Mouse (Mus musculus) midbrain, embryonic 14.5 days (tissue): ENCODE results near the gene Bcar3. TPM values are rescaled to one million over a fixed set of nuclear protein-coding genes. Genes with fewer than 3 reads are reported as not detected.

ENCODE experiments used
- ATAC-seq: fragments of 200-750 bp; cut with Nextera tagmentation; 2 replicates; pipeline ENCODE4 v1.8.0; 2017; ENCODE audit warnings: moderate number of reproducible peaks, moderate library complexity; ENCODE audit not compliant: low FRiP score, low TSS enrichment
- DNase-seq: peaks from one replicate; pipeline ENCODE4 v3.0.0-alpha.2; 2015
- H3K27ac ChIP-seq: fragments of 300-500 bp; sonication (generic); replicated peaks from 2 replicates; pipeline ENCODE4 v1.5.1; 2014; ENCODE audit warnings: mild to moderate bottlenecking, low read depth, low read length, moderate library complexity
- H3K27me3 ChIP-seq: fragments of 300-500 bp; sonication (generic); 2 replicates; pipeline ENCODE4 v1.6.1; 2014; ENCODE audit warnings: low read length, control low read depth, mixed read lengths; ENCODE audit not compliant: control insufficient read depth, insufficient read depth
- H3K36me3 ChIP-seq: fragments of 300-500 bp; sonication (generic); 2 replicates; pipeline ENCODE4 v1.6.1; 2014; ENCODE audit warnings: low read length, control low read depth; ENCODE audit not compliant: control insufficient read depth, insufficient read depth
- H3K4me1 ChIP-seq: fragments of 300-500 bp; sonication (generic); 2 replicates; pipeline ENCODE4 v1.6.1; 2014; ENCODE audit warnings: mild to moderate bottlenecking, antibody characterized with exemption, low read length, control low read depth; ENCODE audit not compliant: control insufficient read depth, insufficient read depth
- H3K4me2 ChIP-seq: fragments of 300-500 bp; sonication (generic); 2 replicates; pipeline ENCODE4 v1.6.1; 2014; ENCODE audit warnings: mild to moderate bottlenecking, low read length, moderate library complexity
- H3K4me3 ChIP-seq: fragments of 300-500 bp; sonication (generic); replicated peaks from 2 replicates; pipeline ENCODE4 v1.5.1; 2014; ENCODE audit warnings: low read depth, low read length
- H3K9ac ChIP-seq: fragments of 300-500 bp; sonication (generic); replicated peaks from 2 replicates; pipeline ENCODE4 v1.6.1; 2014; ENCODE audit warnings: mild to moderate bottlenecking, low read length, moderate library complexity
- H3K9me3 ChIP-seq: fragments of 300-500 bp; sonication (generic); 2 replicates; pipeline ENCODE4 v1.6.1; 2016; ENCODE audit warnings: low read length, control low read depth, mixed read lengths; ENCODE audit not compliant: control insufficient read depth
- whole genome bisulfite sequencing: fragments of 180-500 bp; shearing (Covaris S2); extraction: QIAGEN DNeasy Blood & Tissue Kit; methylation state at CpG from one replicate; pipeline ENCODE4 v1.1.7; 2014; 5-methylcytosine and 5-hydroxymethylcytosine counted together
- polyA plus RNA-seq: library from polyadenylated mRNA; unstranded; fragments of >200 nt; fragmentation: Nextera tagmentation; extraction: Ambion mirVana; gene quantifications from 2 replicates; pipeline ENCODE4 v1.2.1, GENCODE M21; 2014

The Bcar3 gene
- polyA plus RNA-seq, 1 experiment from 2014 or later: 6.4 TPM

GRCm38 (mm10) chr3:122419610-122420409 lies 125.9 kb downstream of the Bcar3 start:
- Histone ChIP-seq H3K4me1 (0 out of 2 replicates have a peak, but pooled peaks cover 8% of the 10 kb centered on the region), H3K27ac (peak overlapping the region; percentile 69), H3K4me3 (peak overlapping the region; percentile 56), H3K4me2 (peak overlapping the region; percentile 95), H3K27me3 (peaks cover 8% of the 10 kb centered on the region; the same call in 1 of the 2 replicates), H3K9me3 (no peaks in the 10 kb centered on the region), H3K36me3 (no peaks in the 10 kb centered on the region), H3K9ac (peak overlapping the region; percentile 60)
- DNase-seq: peak; percentile 82
- WGBS: under 1% methylated on average over 63 of the region's 63 CpGs
- peak; percentile 87 for ATAC-seq

- Histone ChIP-seq H3K27me3 (peaks cover 8% of the 10 kb centered on the region; the same call in 1 of the 2 replicates), H3K4me1 (0 out of 2 replicates have a peak, but pooled peaks cover 8% of the 10 kb centered on the region), H3K9ac (peak overlapping the region; percentile 60), H3K36me3 (no peaks in the 10 kb centered on the region), H3K27ac (peak overlapping the region; percentile 69), H3K4me2 (peak overlapping the region; percentile 95), H3K9me3 (no peaks in the 10 kb centered on the region), H3K4me3 (peak overlapping the region; percentile 56)
- peak; percentile 74 for DNase-seq
- 0% methylated on average over 15 of the region's 15 CpGs for WGBS
- peak; percentile 53 for ATAC-seq
Measured at GRCm38 (mm10) chr3:122420410-122420774, 126.5 kb downstream of the Bcar3 start.

DNA sequence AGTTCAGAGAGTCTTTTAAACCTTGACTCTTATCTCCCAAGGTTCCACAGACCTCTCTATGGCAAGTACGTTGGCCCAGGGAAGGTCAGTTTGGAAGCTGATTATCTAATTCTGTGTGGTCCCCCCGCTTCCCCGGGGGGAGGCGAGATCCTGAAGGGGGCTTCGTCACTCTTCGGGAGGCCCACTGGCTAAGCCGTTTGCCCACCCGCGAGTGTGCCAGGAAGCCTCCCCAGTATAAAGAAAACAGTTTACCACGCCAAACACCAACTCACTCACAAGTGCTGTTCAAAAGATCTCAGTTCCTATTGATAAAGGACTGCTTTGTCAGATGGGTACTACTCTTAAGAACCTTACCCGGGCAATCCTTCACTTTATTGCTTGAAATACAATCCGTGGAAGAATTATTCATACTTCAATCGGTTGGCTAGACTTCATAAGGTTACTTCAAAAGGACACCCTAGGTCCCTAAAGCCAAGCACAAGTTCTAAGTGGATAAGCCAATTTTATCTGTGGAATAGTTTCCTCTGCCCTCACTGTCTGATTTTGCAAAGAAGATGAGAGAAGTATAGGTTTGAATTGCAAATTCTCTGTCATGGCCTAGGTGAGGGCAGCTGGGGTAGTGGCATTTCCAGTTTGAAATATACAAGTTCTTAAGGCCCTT lies 127.2 kb downstream of the Bcar3 start:
- no peak overlapping the region for H3K9ac ChIP-seq

DNA sequence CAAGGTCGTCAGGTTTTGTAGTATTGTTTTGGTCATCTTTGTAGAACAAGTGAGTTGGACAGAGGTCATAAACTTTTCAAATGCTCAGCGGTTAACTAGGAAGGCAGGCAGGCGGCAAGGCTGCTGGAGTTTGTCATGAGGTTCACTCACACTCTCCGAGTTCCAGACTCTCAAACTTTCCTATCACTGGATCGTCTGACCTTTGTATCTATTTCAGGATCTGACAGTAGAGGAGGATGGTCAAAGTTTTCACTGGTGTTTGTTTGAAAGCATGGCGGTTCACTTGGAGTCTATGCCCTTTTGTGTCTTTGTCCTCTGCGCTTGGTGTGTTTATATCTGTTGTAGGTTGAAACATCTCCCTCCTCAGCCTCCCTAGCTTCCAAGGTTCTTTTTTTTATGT lies 127.9 kb downstream of the Bcar3 start:
- H3K27ac ChIP-seq: no peak overlapping the region
- no peaks in the 10 kb centered on the region for H3K36me3 ChIP-seq
- no peak overlapping the region for H3K9ac ChIP-seq
- 0 out of 2 replicates have a peak, but pooled peaks cover 8% of the 10 kb centered on the region for H3K4me1 ChIP-seq
- peak overlapping the region; percentile 95 for H3K4me2 ChIP-seq
- no peak for DNase-seq
- 56% methylated on average over 7 of the region's 7 CpGs for WGBS
- ATAC-seq: no peak
- no peak overlapping the region for H3K4me3 ChIP-seq
- no peaks in the 10 kb centered on the region for H3K9me3 ChIP-seq
- H3K27me3 ChIP-seq: peaks cover 8% of the 10 kb centered on the region; the same call in 1 of the 2 replicates

More for the DNA sequence above, 127.2 kb downstream of the Bcar3 start:
- WGBS: 3% methylated on average over 13 of the region's 13 CpGs
- no peaks in the 10 kb centered on the region for H3K9me3 ChIP-seq
- no peak for ATAC-seq
- H3K27ac ChIP-seq: peak overlapping the region; percentile 69; the same call in 1 of the 2 replicates
- peak; percentile 36 for DNase-seq
- H3K4me1 ChIP-seq: 0 out of 2 replicates have a peak, but pooled peaks cover 8% of the 10 kb centered on the region
- H3K27me3 ChIP-seq: peaks cover 8% of the 10 kb centered on the region; the same call in 1 of the 2 replicates
- H3K4me2 ChIP-seq: peak overlapping the region; percentile 95
- no peaks in the 10 kb centered on the region for H3K36me3 ChIP-seq
- peak overlapping the region; percentile 56 for H3K4me3 ChIP-seq

- H3K4me1 ChIP-seq: 0 out of 2 replicates have a peak, but pooled peaks cover 8% of the 10 kb centered on the region
- 84% methylated on average over 7 of the region's 7 CpGs for WGBS
- no peak overlapping the region for H3K4me2 ChIP-seq
- H3K4me3 ChIP-seq: no peak overlapping the region
- no peaks in the 10 kb centered on the region for H3K9me3 ChIP-seq
- H3K9ac ChIP-seq: no peak overlapping the region
- no peak for ATAC-seq
- H3K27ac ChIP-seq: no peak overlapping the region
- H3K27me3 ChIP-seq: peaks cover 8% of the 10 kb centered on the region; the same call in 1 of the 2 replicates
- H3K36me3 ChIP-seq: no peaks in the 10 kb centered on the region
- DNase-seq: no peak
Measured at GRCm38 (mm10) chr3:122422276-122422675, 128.3 kb downstream of the Bcar3 start.

GRCm38 (mm10) chr3:122423643-122424042 lies 129.7 kb downstream of the Bcar3 start:
- H3K9ac ChIP-seq: no peak overlapping the region
- no peaks in the 10 kb centered on the region for H3K9me3 ChIP-seq
- no peak overlapping the region for H3K4me3 ChIP-seq
- ATAC-seq (no peak), DNase-seq (no peak)
- no peak overlapping the region for H3K27ac ChIP-seq
- no peak overlapping the region for H3K4me2 ChIP-seq
- no peaks in the 10 kb centered on the region for H3K36me3 ChIP-seq
- WGBS: 94% methylated on average over 7 of the region's 7 CpGs
- H3K27me3 ChIP-seq: peaks cover 2% of the 10 kb centered on the region; the same call in 1 of the 2 replicates
- H3K4me1 ChIP-seq: 0 out of 2 replicates have a peak, but pooled peaks cover 10% of the 10 kb centered on the region

GRCm38 (mm10) chr3:122428325-122428821 lies 134.4 kb downstream of the Bcar3 start:
- Histone ChIP-seq H3K36me3 (no peaks in the 10 kb centered on the region), H3K4me1 (0 out of 2 replicates have a peak, but pooled peaks cover 2% of the 10 kb centered on the region), H3K4me3 (no peak overlapping the region), H3K27me3 (no peaks in the 10 kb centered on the region), H3K4me2 (no peak overlapping the region), H3K27ac (0 out of 2 replicates have a peak overlapping the region, but pooled peaks have one; percentile 26), H3K9ac (no peak overlapping the region), H3K9me3 (no peaks in the 10 kb centered on the region)
- 74% methylated on average over 7 of the region's 7 CpGs for WGBS
- DNase-seq: peak; percentile 71
- ATAC-seq: peak; percentile 27; the same call in 1 of the 2 replicates

DNA sequence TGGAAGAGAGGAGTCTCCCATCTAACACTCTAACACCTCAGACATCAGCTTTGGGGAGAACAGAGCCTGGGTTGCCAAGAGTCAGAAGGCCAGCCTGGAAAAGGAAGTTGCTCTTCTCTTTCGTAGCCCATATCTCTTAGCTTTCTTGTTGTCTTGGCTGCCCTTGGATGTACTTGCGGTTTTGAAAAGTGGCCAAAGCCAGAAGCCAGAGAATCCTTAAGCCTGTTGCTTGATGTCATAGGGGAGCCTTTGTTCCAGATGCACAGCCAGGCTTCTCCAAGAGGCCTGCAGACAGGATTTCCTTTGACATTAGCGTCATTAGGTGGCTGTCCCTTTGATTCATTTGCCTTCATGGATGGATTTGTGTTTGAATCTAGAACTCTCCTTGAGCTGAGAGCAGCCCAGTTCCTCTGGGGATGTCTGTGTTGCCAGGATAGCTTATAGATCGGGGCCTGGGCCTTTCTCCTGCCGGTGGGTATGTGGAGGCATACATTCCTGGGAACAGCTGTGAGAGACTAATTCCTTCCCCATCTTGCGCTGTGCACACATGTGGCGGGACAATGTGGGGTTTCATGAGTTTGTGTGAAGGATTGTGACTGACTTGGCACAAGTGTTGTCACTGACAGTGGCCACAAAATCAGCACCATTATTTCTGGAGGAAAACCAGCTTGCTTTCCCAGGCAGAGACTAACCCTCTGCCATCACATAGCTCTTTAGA lies 137.0 kb downstream of the Bcar3 start:
- H3K9ac ChIP-seq: no peak overlapping the region
- H3K36me3 ChIP-seq: no peaks in the 10 kb centered on the region
- no peak for DNase-seq
- H3K27ac ChIP-seq: no peak overlapping the region
- H3K9me3 ChIP-seq: no peaks in the 10 kb centered on the region
- WGBS: 81% methylated on average over 7 of the region's 7 CpGs
- no peak overlapping the region for H3K4me2 ChIP-seq
- 0 out of 2 replicates have a peak, but pooled peaks cover 2% of the 10 kb centered on the region for H3K4me1 ChIP-seq
- no peaks in the 10 kb centered on the region for H3K27me3 ChIP-seq
- no peak overlapping the region for H3K4me3 ChIP-seq
- no peak for ATAC-seq
